Mouse (Mus musculus): ENCODE measurements at regions not wholly inside any gene's neighbourhood (a gene's known extent, or its start where the extent isn't known, plus 50 kb on each side); places are given as distances from the start of the nearest gene placed in this dataset.

- ATAC-seq (replicated peaks; ENCODE audit: insufficient number of reproducible peaks, low FRiP score, low TSS enrichment, poor library complexity, severe bottlenecking), result no peak
Measured at GRCm38 (mm10) chr5:74121861-74122630, 53.8 kb upstream of the Usp46 start.

GRCm38 (mm10) chr5:74126015-74126896 is 58.0 kb upstream of the Usp46 start:
- ATAC-seq (replicated peaks; ENCODE audit: insufficient number of reproducible peaks, low FRiP score, low TSS enrichment, poor library complexity, severe bottlenecking), result peak; percentile 89

GRCm38 (mm10) chr5:74127518-74127917 is 59.3 kb upstream of the Usp46 start:
- ATAC-seq (replicated peaks; ENCODE audit: insufficient number of reproducible peaks, low FRiP score, low TSS enrichment, poor library complexity, severe bottlenecking), result no peak

- no peak for ATAC-seq (replicated peaks; ENCODE audit: insufficient number of reproducible peaks, low FRiP score, low TSS enrichment, poor library complexity, severe bottlenecking)
Measured at GRCm38 (mm10) chr5:74129636-74130035, 61.4 kb upstream of the Usp46 start.

GRCm38 (mm10) chr5:74132671-74133070 is 62.4 kb upstream of the Rasl11b start:
- no peak for ATAC-seq (replicated peaks; ENCODE audit: insufficient number of reproducible peaks, low FRiP score, low TSS enrichment, poor library complexity, severe bottlenecking)

GRCm38 (mm10) chr5:74136377-74136776 is 58.7 kb upstream of the Rasl11b start:
- no peak for ATAC-seq (replicated peaks; ENCODE audit: insufficient number of reproducible peaks, low FRiP score, low TSS enrichment, poor library complexity, severe bottlenecking)

GRCm38 (mm10) chr5:74136868-74137439 is 58.1 kb upstream of the Rasl11b start:
- ATAC-seq (replicated peaks; ENCODE audit: insufficient number of reproducible peaks, low FRiP score, low TSS enrichment, poor library complexity, severe bottlenecking), result no peak

GRCm38 (mm10) chr5:74143994-74144393 is 51.1 kb upstream of the Rasl11b start:
- no peak for ATAC-seq (replicated peaks; ENCODE audit: insufficient number of reproducible peaks, low FRiP score, low TSS enrichment, poor library complexity, severe bottlenecking)

GRCm38 (mm10) chr5:74144765-74145164 is 50.3 kb upstream of the Rasl11b start:
- ATAC-seq (replicated peaks; ENCODE audit: insufficient number of reproducible peaks, low FRiP score, low TSS enrichment, poor library complexity, severe bottlenecking), result no peak
